Mouse (Mus musculus): ENCODE results near the gene Cd200r3. TPM values are rescaled to one million over a fixed set of nuclear protein-coding genes. Genes with fewer than 3 reads are reported as not detected.

Cd200r3 gene
- polyA plus RNA-seq, 1 experiment from 2014 or later: 0.40 TPM

GRCm38 (mm10) chr16:44976081-44976480 is 32.6 kb downstream of the Cd200r3 start:
- H3K4me2 ChIP-seq: no peak overlapping the region
- no peak overlapping the region for H3K4me3 ChIP-seq
- no peak for ATAC-seq (ENCODE audit: borderline replicate concordance, extremely low read depth, low FRiP score, low TSS enrichment)
- H3K9ac ChIP-seq: no peak overlapping the region
- no peaks in the 10 kb centered on the region for H3K36me3 ChIP-seq
- 0 out of 2 replicates have a peak, but pooled peaks cover 3% of the 10 kb centered on the region for H3K9me3 ChIP-seq
- H3K27ac ChIP-seq: no peak overlapping the region
- no peaks in the 10 kb centered on the region for H3K4me1 ChIP-seq
- no peaks in the 10 kb centered on the region for H3K27me3 ChIP-seq

GRCm38 (mm10) chr16:44976892-44977633 is 33.6 kb downstream of the Cd200r3 start:
- H3K9ac ChIP-seq: no peak overlapping the region
- no peak for ATAC-seq (ENCODE audit: borderline replicate concordance, extremely low read depth, low FRiP score, low TSS enrichment)
- no peaks in the 10 kb centered on the region for H3K36me3 ChIP-seq

GRCm38 (mm10) chr16:44978193-44978592 is 34.7 kb downstream of the Cd200r3 start:
- no peaks in the 10 kb centered on the region for H3K9me3 ChIP-seq
- no peak overlapping the region for H3K9ac ChIP-seq
- H3K4me2 ChIP-seq: no peak overlapping the region
- H3K36me3 ChIP-seq: no peaks in the 10 kb centered on the region
- H3K4me1 ChIP-seq: no peaks in the 10 kb centered on the region
- WGBS: 81% methylated on average over 2 of the region's 2 CpGs
- no peak for ATAC-seq (ENCODE audit: borderline replicate concordance, extremely low read depth, low FRiP score, low TSS enrichment)
- H3K27ac ChIP-seq: no peak overlapping the region
- H3K4me3 ChIP-seq: no peak overlapping the region
- H3K27me3 ChIP-seq: no peaks in the 10 kb centered on the region

More at GRCm38 (mm10) chr16:44976892-44977633, 33.6 kb downstream of the Cd200r3 start:
- Histone ChIP-seq H3K4me1 (no peaks in the 10 kb centered on the region), H3K4me2 (no peak overlapping the region), H3K9me3 (no peaks in the 10 kb centered on the region), H3K4me3 (no peak overlapping the region), H3K27ac (no peak overlapping the region), H3K27me3 (no peaks in the 10 kb centered on the region)
- 31% methylated on average over 6 of the region's 6 CpGs for WGBS

- H3K27me3 ChIP-seq: no peaks in the 10 kb centered on the region
- no peak overlapping the region for H3K4me2 ChIP-seq
- ATAC-seq (ENCODE audit: borderline replicate concordance, extremely low read depth, low FRiP score, low TSS enrichment): no peak
- H3K9me3 ChIP-seq: no peaks in the 10 kb centered on the region
- no peak overlapping the region for H3K27ac ChIP-seq
- H3K4me1 ChIP-seq: no peaks in the 10 kb centered on the region
- H3K9ac ChIP-seq: no peak overlapping the region
- no peak overlapping the region for H3K4me3 ChIP-seq
- no peaks in the 10 kb centered on the region for H3K36me3 ChIP-seq
- 76% methylated on average over 3 of the region's 3 CpGs for WGBS
These were observed 35.9 kb downstream of the Cd200r3 start for GRCm38 (mm10) chr16:44979355-44979896.

GRCm38 (mm10) chr16:44982972-44983371 is 39.5 kb downstream of the Cd200r3 start:
- no peak overlapping the region for H3K4me3 ChIP-seq
- 74% methylated on average over 2 of the region's 2 CpGs for WGBS
- H3K27me3 ChIP-seq: no peaks in the 10 kb centered on the region
- no peaks in the 10 kb centered on the region for H3K9me3 ChIP-seq
- H3K4me2 ChIP-seq: no peak overlapping the region
- no peak for ATAC-seq (ENCODE audit: borderline replicate concordance, extremely low read depth, low FRiP score, low TSS enrichment)
- H3K9ac ChIP-seq: no peak overlapping the region
- no peaks in the 10 kb centered on the region for H3K36me3 ChIP-seq
- H3K27ac ChIP-seq: no peak overlapping the region
- no peaks in the 10 kb centered on the region for H3K4me1 ChIP-seq

GRCm38 (mm10) chr16:44983379-44984060 is 40.0 kb downstream of the Cd200r3 start:
- H3K4me1 ChIP-seq: no peaks in the 10 kb centered on the region
- no peak for ATAC-seq (ENCODE audit: borderline replicate concordance, extremely low read depth, low FRiP score, low TSS enrichment)
- no peak overlapping the region for H3K27ac ChIP-seq
- no peak overlapping the region for H3K4me3 ChIP-seq
- no peak overlapping the region for H3K9ac ChIP-seq
- H3K4me2 ChIP-seq: no peak overlapping the region
- 49% methylated on average over 3 of the region's 3 CpGs for WGBS
- no peaks in the 10 kb centered on the region for H3K36me3 ChIP-seq
- no peaks in the 10 kb centered on the region for H3K27me3 ChIP-seq
- H3K9me3 ChIP-seq: no peaks in the 10 kb centered on the region

- no peak; the same call in 1 of the 2 replicates for ATAC-seq (ENCODE audit: borderline replicate concordance, extremely low read depth, low FRiP score, low TSS enrichment)
- H3K27me3 ChIP-seq: no peaks in the 10 kb centered on the region
- no peaks in the 10 kb centered on the region for H3K4me1 ChIP-seq
These were observed 40.6 kb downstream of the Cd200r3 start for GRCm38 (mm10) chr16:44984111-44984510.

GRCm38 (mm10) chr16:44984925-44985324 is 41.4 kb downstream of the Cd200r3 start:
- no peak overlapping the region for H3K4me2 ChIP-seq
- ATAC-seq (ENCODE audit: borderline replicate concordance, extremely low read depth, low FRiP score, low TSS enrichment): no peak
- H3K9me3 ChIP-seq: no peaks in the 10 kb centered on the region
- no peak overlapping the region for H3K27ac ChIP-seq
- no peak overlapping the region for H3K9ac ChIP-seq
- no peak overlapping the region for H3K4me3 ChIP-seq
- WGBS: 84% methylated on average over 3 of the region's 3 CpGs
- no peaks in the 10 kb centered on the region for H3K36me3 ChIP-seq
- no peaks in the 10 kb centered on the region for H3K27me3 ChIP-seq
- no peaks in the 10 kb centered on the region for H3K4me1 ChIP-seq

More at GRCm38 (mm10) chr16:44984111-44984510, 40.6 kb downstream of the Cd200r3 start:
- Histone ChIP-seq H3K9me3 (no peaks in the 10 kb centered on the region), H3K4me2 (no peak overlapping the region), H3K9ac (no peak overlapping the region), H3K36me3 (no peaks in the 10 kb centered on the region), H3K4me3 (no peak overlapping the region), H3K27ac (no peak overlapping the region)

GRCm38 (mm10) chr16:44986029-44986428 is 42.6 kb downstream of the Cd200r3 start:
- ATAC-seq (ENCODE audit: borderline replicate concordance, extremely low read depth, low FRiP score, low TSS enrichment): no peak
- Histone ChIP-seq H3K4me3 (no peak overlapping the region), H3K9ac (no peak overlapping the region), H3K36me3 (no peaks in the 10 kb centered on the region), H3K4me2 (no peak overlapping the region), H3K4me1 (no peaks in the 10 kb centered on the region), H3K27me3 (no peaks in the 10 kb centered on the region), H3K27ac (no peak overlapping the region), H3K9me3 (no peaks in the 10 kb centered on the region)
- WGBS: 59% methylated on average over 2 of the region's 2 CpGs

GRCm38 (mm10) chr16:44988667-44989357 is 45.3 kb downstream of the Cd200r3 start:
- Histone ChIP-seq H3K4me2 (no peak overlapping the region), H3K4me3 (no peak overlapping the region)

GRCm38 (mm10) chr16:44993319-44994019 is 50.0 kb downstream of the Cd200r3 start:
- H3K27me3 ChIP-seq: no peaks in the 10 kb centered on the region
- WGBS: 80% methylated on average over 4 of the region's 4 CpGs
- H3K36me3 ChIP-seq: no peaks in the 10 kb centered on the region
- no peak overlapping the region for H3K4me2 ChIP-seq
- no peak overlapping the region for H3K4me3 ChIP-seq
- ATAC-seq (ENCODE audit: borderline replicate concordance, extremely low read depth, low FRiP score, low TSS enrichment): no peak
- no peak overlapping the region for H3K9ac ChIP-seq
- H3K4me1 ChIP-seq: no peaks in the 10 kb centered on the region
- H3K9me3 ChIP-seq: no peaks in the 10 kb centered on the region
- no peak overlapping the region for H3K27ac ChIP-seq

More at GRCm38 (mm10) chr16:44988667-44989357, 45.3 kb downstream of the Cd200r3 start:
- Histone ChIP-seq H3K9me3 (no peaks in the 10 kb centered on the region), H3K27ac (no peak overlapping the region), H3K9ac (no peak overlapping the region), H3K36me3 (no peaks in the 10 kb centered on the region), H3K4me1 (no peaks in the 10 kb centered on the region), H3K27me3 (no peaks in the 10 kb centered on the region)
- no peak for ATAC-seq (ENCODE audit: borderline replicate concordance, extremely low read depth, low FRiP score, low TSS enrichment)
- 79% methylated on average over 4 of the region's 4 CpGs for WGBS

Measured in lung, embryonic 15.5 days (tissue).